Mouse (Mus musculus): Measurements from ENCODE around the gene AU041133. TPM values are rescaled to one million over a fixed set of nuclear protein-coding genes. Genes with fewer than 3 reads are reported as not detected.

Gene AU041133
- total RNA-seq (2023), result 5.9 TPM

DNA sequence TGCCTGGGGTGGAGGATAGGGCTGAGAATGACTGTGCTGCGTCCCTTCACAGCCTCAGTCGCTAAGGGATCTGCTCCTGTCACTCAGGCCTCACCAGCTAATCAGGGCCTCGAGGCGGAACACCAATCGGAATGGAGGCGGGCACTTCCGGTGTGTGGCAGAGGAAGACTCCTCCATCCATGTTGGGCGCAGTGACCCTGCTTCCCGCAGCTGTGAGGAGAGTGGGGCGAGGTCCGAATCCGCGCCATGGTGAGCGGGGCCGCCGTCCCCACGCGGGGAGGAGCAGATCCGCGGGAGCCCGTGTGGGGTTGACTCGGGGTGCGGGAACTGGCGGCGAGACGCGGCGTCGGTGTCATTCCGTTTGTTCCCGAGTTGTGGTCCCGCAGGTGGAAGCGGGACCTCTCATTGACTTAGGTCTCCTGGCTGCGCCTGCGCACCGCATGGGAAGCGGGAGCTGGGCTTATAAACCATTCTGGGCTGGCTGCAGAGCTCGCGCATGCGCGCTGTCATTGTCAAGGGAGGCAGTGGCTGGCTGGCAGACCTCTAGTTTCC is at the start of gene AU041133:
TSS of gene AU041133 (plus strand) at position 164 of the 552 bp plus-strand sequence.

DNA sequence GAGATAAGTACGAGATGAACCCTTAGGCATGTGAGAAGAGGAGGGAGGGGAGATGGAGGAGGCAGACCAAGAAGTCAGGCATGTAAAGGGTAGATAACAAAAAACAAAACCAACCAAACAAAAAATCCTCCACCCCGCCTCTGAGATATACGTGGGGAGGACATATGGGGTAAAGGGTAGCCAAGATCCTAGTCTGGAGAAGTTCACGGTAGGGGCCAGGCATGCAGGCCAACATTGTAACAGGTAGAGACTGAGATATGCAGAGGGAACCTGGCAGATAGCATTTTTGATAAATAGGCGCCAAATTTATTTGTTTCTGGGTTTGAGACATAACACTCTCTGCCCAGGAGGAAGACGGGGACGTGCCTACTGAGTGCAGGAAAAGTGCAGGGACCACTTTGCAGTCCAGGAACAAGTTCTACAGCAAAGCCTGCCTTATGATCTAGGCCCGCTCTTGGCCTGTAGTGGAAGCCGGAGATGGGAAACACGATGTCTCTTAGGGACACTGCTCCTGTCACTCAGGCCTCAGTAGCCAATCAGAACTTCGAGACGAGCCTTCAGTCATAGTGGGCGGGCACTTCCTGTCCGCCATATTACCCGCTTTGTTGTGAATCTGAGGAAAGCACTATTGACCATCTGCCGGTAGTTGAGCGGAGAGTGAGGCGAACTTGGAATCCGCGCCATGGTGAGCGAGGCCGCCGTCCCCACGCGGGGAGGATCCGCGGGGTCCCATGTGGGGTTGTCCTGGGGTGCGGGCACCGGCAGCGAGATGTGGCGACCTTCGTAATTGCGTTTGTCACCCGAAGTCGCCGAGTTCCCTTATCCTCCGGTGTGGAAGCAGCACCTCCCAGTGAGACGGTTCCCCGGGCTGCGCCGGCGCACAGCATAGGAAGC is 44.8 kb upstream of the AU041133 start, which contains the start of gene BC024063:
TSS of gene BC024063 (plus strand) at position 626 of the 894 bp plus-strand sequence.

Other genes with a start within 250 kb of the AU041133 start
- 2.8 TPM for gene Zfp781, start 197.5 kb upstream of the AU041133 start, total RNA-seq (2023)
- 3.5 TPM for gene Zfp873, start 79.9 kb upstream of the AU041133 start, total RNA-seq (2023)
- 3.0 TPM for gene BC024063, start 44.7 kb upstream of the AU041133 start, total RNA-seq (2023)
- 6.0 TPM for gene Zfp938, start 113.3 kb downstream of the AU041133 start, total RNA-seq (2023)
- gene 4932415D10Rik, start 188.6 kb downstream of the AU041133 start, total RNA-seq (2023), result not detected
- gene Gm4924, start 226.2 kb downstream of the AU041133 start, total RNA-seq (2023), result 2.3 TPM

All from CD4-positive naive resting alpha-beta T cell, adult 76 days (primary cell).